Mouse (Mus musculus) CD4-positive, CD25-positive, alpha-beta regulatory T cell, adult 2 months (primary cell): ENCODE data around the gene Slc25a16.
"Not testable (repeated sequence)": the region's sequence is repeated elsewhere in the genome, so short reads cannot be mapped to it uniquely, and the experiment has no call there.

ENCODE experiments used
- DNase-seq: peaks from one replicate; pipeline ENCODE4 v3.0.0-alpha.2; 2012; ENCODE audit warnings: low read depth, low spot score

Slc25a16 gene

DNA sequence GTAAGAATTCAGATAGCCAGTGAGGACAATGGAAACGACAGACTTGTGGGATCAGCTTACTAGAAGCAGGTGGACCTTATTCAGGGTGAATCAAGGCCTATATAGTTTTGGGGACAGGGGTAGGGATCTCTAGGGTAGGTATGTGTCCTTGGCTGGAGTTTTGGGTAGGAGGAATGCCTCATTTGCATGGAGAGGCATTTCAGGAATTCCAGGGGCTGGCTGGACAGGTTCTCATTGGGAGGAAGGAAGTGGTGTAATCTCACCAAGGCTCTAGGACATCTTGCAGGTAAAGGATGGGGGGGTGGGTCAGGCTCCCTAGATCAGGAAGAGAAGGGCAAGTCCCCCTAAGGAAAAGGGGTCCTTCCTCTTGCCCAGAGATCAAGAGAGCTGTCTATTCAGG lies 17.6 kb upstream of the Slc25a16 start:
- no peak for DNase-seq

DNA sequence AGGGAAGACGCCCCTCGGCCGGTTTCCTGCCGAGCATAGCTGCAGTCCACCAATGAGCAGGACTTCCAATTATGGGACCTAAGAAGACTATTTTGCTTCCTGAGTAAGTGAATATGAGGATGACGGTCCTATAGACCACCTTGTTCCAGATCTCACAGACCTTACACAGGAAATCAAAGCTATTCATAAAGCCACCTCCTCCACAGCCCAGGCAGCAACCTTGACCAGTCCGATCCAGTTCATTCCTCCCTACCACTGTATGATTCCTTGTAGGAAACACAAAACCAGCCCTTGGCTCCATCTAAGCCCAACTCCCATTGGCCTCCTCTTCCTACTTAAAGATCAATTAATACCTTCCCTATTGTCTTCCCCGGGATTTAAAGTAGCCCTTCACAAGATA lies 14.1 kb upstream of the Slc25a16 start:
- DNase-seq = no peak

DNA sequence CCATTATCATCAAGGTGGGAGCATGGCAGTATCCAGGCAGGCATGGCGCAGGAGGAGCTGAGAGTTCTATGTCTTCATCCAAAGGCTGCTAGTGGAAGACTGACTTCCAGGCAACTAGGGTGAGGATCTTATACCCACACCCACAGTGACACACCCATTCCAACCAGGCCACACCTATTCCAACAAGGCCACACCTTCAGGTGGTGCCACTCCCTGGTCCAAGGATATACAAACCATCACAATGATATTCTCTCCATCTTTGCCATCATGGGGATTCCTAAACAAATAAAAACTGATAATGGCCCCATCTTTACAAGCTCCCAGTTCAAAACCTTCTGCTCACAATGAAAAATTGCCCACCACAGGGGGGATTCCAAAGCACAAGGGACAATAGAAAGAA lies 11.5 kb upstream of the Slc25a16 start, which contains the start of gene Tet1:
Gene Tet1, minus strand, starts transcription at position 101 of the 400 bp plus-strand sequence.
- DNase-seq = not testable (repeated sequence)

DNA sequence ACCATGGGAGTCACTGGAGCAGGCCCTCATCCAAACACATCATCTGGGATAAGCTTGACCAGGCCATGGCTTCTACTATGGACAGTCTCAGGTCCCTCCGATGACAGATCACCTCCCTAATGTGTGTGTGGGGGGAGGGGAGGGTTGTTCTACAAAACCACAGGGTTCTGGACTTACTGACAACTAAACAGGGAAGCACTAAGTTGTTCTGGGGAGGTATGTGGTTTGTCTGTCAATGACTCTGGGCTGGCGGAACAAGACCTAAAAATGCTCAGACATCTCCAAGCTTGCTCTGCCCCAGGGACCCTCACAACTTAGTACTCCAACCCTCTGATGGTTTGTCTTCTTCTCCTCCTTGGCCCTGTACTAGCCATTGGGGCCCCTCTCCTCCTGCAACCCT lies 9.3 kb upstream of the Slc25a16 start:
- DNase-seq = no peak

DNA sequence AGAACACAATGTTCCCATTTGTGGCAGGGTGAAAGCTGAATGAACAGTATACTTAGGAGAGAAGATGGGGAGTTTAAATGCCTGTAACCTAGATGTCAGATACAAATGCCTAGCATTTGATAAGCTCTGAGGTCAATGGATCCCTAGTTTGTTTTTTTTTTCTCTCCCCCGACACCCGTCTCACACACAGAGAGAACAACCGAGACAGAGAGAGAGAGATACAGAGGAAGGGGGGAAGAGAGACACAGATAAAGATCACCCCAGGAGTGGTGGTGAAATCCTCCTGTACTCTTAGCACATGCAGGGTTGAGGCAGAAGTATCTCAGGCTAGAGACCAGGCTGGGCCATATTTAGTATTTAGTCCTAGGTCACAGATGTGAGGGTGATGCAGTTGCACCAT lies 1.4 kb upstream of the Slc25a16 start:
- DNase-seq = no peak

DNA sequence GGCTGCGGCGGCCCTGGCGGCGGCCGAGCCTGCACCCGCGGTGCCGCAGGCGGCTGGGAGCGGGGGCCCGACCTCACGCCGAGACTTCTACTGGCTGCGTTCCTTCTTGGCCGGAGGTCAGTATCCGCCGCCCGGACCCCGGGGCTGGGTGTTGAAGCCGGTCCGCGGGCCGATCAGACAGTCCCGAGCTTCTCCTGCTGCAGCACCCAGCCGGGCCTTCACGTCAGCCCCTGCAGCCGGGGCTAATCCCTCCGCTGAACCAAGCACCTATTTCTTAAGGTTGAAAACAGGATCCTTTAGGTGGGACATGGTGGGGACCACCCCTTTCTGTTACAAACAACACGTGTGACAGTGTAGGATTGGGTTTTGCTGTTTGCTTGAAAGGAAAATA lies 328 bp downstream of the Slc25a16 start:
- no peak for DNase-seq

DNA sequence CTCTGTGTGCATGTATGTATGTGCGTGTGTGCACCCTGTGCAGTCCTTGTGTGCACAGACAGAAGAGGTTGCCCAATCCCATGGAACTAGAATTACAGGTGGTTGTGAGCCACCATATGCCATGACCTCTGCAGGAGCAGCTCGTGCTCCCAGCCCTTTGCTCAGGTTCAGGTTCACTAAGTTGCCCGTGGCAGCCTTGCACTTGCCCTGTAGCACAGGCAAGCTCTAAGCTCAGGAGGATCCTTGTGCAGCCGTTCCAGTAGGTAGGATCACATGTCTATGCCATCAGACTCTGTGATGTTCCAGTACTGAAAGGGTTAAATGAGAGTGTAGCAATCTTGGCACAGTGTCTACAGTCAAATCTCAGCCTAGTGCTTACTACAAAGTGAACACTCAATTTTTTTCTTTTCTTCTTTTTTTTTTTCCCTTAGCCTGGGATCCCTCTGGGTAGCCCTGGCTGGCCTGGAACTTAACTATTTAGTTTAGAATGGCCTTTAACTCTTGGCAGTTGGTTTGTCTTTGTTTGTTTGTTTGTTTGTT lies 3.7 kb downstream of the Slc25a16 start:
- no peak for DNase-seq

DNA sequence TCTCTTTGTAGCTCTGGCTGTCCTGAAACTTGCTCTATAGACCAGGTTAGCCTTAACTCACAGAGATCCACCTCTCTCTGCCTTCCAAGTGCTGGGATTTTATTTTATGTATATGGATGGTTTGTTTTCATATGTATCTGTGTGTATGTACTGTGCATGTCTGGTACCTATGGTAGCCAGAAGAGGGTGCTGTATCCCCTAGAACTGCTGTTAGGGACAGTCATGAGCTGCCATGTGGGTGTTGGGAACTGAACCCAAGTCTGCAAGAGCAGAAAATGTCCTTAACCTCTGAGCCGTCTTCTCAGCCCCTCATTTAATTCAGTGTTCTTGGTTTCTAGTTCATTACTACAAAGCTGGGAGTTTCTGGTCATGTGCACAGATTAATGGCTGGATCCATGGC lies 11.9 kb downstream of the Slc25a16 start:
- DNase-seq = peak; percentile 24

DNA sequence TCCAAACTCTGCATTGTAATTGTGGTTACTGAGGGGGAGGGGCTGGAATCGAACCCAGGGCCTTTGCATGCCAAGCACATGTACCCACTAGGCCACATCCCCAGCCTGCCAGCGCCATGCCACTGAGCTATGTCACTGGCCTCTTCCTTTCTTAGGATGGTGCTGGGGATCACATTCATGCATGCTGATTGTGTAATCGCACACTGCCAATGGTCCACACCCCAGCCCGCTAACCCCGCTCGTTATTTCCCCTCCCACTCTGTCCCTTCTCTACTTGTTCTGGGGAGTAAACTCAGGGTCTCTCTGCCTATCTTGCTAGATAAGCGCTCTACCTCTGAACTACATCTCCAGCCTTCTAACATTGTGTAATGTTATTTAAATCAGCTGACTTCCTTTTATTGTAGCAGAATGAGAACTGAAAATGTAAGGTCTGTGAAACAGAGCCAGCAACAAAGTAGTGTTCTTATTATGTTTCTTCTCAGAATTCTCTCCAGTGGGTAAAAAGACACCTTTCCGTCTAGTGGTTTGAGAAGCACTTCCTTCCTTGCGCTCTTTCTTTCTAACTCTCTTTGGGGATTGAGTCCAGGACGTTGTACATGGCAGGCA lies 24.6 kb downstream of the Slc25a16 start:
- peak; percentile 23 for DNase-seq

DNA sequence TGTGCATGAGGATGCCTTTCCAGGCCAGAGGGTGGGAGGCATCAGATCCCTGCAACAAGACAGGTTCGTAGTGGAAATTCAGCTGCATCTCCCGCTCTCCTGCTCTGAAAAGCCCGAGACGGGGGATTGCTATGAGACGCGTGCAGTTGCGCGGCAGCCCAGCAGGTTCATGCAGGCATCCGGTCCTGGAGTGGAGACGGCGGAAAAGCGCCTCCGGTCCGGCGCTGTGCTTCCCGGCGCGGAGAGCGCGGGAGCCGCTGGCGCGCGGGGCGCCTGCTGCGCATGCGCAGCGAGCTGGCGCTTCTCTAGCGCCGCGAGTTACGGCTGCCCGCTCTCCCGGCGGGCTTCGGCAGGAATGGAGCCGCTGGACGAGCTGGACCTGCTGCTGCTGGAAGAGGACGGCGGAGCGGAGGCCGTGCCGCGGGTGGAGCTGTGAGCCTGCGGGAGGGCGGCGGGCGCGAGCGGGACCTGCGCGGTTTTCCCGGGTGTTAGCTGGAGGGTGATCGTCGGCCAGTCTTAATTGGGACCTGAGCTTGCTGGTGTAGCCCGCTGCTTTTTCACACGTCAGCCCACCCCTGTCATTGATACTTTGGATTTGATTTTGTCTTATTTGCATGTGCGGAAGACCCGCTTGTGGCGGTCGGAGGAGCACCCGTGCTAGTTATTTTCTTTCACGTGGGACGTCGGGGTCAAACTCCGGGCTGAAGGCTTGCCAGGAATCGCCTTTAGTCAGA lies 26.5 kb downstream of the Slc25a16 start, which contains the start of gene Dna2:
Gene Dna2, plus strand, starts transcription at position 289 of the 734 bp plus-strand sequence.
- DNase-seq = peak; percentile 87

DNA sequence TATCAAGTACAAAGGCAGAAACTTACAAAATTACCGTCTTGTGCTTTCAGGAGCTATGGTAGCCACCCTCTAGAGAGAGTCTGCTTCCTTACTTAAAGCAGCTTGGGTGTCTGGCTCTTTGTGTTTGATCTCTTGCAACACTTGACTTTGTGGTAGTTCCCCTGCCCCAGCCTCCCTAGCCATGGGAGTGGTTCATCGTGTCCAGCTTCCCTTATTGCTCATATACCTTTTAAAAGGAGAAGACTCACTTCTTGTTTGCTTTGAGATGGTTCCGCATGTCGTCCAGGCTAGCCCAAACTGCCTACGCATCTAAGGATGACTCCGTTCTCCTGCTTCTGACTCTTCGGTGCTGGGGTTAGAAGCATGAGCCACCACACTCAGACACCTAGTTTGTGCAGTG lies 28.1 kb downstream of the Slc25a16 start:
- DNase-seq = no peak

DNA sequence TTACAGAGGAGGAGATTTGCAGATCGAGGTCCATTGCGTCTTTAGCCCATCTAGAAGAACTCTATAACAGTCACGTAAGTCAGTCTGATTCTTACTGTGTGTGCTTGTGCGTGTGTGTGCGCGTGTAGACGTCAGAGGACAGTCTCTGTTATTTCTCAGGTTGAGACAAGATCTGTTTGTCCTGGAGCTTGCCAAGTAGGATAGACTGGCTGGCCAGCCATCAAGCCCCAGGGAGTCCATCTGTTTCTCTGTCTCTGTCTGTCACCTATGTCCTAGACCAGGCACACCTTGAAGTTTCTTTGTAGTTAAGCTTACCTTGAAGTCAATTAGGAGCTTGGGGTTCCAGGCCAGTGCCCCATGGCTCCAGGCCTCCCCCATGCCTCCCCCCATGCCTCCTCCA lies 43.5 kb downstream of the Slc25a16 start:
- no peak for DNase-seq

DNA sequence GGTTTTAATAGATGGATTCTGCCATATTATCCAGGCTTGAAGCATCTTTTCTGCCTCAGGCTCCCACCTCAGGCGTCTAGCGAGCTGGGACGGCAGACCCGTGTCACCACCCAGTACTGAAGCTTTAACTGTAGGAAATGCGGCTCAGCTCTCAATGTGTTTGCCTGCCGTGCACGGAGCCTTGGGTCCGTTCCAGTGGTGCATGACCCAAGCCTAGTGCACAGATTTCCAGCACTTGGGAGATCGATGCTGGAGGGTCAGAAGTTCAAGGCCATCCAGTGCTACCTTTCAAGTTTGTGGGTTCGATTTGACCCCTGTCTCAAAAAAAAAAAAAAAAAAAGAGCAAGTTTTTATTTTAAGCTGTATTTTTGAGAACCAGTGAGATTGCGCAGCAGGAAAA lies 45.4 kb downstream of the Slc25a16 start:
- DNase-seq = no peak

DNA sequence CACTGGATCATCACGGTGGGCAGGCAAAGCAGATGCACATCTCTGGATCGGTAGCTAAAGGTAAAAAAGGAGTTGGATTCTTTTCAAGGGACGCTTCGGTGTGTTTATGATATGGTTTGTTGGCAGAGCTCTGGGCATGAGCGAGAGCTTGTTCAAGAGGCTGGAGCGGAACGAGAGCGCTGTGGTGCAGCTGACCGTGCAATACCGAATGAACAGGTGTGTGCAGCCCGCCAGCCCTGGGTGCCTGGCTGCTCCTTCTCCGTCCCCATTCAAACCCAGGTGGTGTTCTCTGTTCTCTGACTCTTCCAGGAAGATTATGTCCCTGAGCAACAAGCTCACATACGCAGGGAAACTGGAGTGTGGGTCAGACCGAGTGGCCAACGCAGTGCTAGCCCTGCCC lies 45.9 kb downstream of the Slc25a16 start:
- DNase-seq = no peak

DNA sequence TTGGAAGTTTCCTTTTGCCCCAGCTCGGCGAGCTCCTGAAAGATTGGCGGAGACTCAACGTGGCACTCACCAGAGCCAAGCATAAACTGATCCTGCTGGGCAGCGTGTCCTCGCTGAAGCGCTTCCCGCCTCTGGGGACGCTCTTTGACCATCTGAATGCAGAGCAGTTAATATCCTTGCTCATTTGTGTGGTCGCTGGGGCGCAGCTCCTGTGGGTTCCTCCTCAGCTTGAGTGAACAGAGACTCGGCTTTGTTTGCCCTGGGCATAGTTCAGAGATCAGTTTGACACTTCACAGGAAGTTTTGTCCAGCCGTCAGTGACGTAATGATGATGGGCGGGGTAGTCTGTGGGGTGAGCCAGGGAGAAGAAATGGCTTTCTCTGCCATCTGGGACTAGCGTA lies 51.4 kb downstream of the Slc25a16 start:
- DNase-seq = no peak

DNA sequence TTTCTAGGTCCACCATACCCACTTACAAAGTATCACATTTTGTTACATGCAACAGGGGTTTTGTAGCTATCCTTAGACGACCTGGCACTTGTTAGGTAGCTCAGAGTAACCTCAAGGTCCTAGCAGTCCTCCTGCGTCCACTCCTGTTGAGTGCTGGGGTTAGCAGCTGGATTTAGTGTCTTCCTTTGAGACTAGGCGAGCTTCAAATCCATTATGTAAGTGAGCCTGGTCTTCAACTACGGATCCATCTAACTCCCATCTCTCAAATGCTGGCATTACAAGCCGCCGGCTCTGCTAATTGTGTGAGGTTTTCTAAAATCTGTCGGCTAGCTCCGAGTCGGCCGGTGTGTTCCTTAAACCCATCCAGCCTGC lies 59.2 kb downstream of the Slc25a16 start:
- no peak for DNase-seq

DNA sequence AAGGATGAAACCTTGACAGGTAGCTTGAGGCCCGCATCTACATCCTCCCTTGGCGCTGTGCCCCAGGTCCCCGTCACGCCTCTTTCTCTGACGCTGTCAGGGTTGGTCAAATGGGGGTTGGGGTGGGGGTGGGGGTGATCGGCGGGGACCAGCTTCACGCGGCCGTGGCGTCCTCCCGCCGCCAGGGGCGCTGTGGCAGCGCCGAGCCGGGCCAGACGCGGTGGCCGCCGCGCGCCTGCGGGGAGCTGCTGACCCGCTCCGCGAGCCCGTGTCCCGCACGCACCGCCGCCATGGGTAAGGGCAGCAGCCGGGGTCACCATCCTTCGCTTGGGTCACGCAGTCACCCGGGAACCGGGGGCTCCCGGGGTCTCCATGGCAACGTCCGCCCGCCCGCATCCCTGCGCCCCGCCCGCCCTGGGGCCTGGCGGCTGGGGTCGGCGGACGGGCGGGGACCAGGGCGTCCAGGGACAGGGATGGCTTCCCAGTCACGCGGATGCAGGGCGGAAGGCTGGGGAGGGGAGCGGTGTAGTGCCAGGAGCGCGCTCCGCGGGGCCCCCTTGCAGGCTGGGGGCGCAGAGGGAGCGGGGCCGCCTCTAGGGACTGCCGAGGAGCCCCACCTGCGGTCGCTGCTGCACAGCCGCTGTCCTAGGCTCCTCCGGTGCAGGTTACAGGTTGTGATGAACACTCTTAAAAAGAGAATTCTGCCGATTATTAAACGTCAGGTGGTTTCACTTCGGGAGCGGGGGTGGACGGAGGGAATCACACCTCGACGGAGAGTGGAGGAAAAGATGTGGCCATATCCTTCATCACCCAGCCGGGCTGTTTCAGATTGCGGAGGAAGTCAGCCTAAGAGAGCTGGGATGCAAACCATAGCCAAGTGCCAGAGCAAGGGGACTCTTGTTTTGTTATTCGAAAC lies 59.9 kb downstream of the Slc25a16 start, which contains the start of gene Rufy2:
Gene Rufy2, plus strand, starts transcription at position 185 of the 916 bp plus-strand sequence.
- DNase-seq = peak; percentile 94

DNA sequence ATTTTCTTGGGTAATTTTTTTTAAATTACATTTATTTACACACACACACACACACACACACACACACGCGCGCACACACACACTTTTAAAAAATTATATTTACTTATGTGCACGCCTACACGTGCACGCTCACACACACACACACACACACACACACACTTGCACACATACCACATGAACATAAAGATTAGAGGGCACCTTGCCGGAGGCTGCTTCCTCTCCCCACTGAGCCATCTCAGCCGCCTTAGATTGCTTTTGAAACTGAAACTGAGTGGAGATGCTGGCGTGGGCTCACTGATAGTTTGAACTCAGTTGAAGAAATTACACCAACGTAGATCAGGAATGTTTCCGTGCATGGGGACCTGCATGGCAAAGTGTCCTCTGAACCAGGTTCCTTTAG lies 63.6 kb downstream of the Slc25a16 start:
- DNase-seq = peak; percentile 86

DNA sequence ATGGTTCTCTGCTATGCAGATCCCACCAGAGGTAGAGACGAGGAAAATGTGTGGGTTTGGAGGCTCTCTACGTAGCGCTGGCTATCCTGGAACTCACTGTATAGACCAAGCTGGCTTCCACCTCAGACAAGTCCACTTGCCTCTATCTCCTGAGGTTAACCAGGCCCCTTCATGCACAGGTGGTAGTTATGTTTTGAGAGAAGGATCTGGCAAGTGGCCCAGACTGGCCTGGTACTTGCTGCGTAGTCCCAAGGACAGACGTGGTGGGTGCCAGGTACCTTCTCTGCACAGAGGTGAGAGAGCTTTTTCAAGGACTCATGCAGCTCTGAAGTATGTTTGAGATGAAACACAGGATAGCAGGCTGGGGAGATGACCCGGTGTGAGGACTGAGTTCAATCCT lies 64.1 kb downstream of the Slc25a16 start:
- DNase-seq = no peak

DNA sequence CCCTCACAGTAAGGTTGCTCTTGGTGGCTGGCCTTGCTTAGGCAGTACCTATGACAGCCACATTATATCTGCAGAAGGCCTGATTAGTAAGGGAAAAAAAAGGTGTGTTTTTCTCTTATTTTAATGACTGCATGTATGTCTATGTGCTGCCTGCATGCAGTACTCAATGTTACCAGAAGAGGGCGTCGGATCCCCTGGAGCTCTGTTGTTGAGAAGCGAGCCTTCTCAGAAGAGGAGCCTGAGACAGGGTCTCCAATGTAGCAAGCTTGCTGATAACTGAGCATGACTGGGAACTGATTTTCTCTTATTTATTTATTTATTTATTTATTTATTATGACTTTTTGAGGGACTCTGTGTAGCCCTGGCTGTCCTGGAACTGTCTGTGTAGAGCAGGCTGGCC lies 66.9 kb downstream of the Slc25a16 start:
- peak; percentile 70 for DNase-seq

DNA sequence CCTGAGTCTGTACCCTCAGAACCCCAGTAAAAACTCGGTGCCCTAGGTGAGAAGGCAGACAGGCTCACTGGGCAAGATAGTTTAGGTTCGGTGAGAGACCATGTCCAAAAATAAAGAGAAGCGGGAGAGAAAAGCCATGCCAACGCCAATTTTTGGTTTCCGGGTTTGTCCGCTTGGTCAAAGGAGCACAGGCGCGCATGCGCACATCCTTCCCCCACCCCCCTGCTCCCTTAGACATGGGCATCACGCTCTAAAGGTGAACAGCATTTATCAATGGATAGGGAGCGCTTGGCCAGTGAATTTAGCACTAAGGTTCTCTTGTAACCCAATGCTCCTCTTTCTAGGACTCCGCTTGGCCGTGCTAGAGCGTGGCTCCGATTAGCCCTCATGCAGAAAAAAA lies 70.2 kb downstream of the Slc25a16 start:
- DNase-seq = no peak

DNA sequence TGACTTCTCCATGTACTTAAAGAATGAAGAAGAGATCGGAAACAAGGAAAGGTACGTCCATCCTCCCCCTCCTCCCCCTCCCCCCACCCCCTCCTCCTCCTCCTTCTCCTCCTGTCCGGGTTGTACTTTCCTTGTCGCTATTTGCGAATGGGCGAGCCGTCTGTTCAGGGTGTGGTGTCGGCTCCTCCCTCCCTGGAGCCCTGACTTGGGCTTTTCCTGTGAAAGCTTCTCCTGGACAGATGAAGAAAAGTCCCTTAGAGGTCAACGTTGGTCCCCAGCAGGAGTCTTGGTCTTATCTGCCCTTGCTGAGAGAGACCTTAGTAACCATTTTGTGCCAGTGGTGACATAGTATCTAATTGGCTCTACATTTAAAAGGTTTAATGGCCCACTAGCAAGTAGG lies 73.6 kb downstream of the Slc25a16 start:
- DNase-seq = no peak
